Mouse (Mus musculus): ENCODE data around the gene Krt76. TPM values are rescaled to one million over a fixed set of nuclear protein-coding genes. Genes with fewer than 3 reads are reported as not detected.

The Krt76 gene
- total and polyA plus RNA-seq, 3 experiments = not detected

DNA sequence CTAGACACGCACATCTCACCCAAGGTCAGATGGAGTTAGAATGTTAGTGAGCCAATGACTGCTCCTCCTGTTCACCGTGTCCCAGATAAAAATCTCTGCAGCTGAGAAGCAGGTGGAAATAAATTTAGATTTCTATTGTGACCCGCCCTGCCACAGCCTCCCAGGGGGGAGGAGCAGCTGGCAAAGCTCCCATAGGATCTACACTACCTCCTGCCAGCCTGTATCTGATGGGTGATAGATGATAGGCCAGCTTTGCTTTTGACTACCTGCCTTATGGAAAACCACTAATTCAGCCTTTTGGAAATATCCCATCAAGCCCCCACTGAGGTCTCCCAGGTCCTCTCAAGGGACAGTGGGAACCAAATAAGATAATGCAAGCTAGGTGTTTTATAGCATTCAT, 37.0 kb downstream of the Krt76 start:
- Histone ChIP-seq H3K4me1 (ENCODE audit: control insufficient read depth in 1 of 2, insufficient read depth in 2 of 2) (peaks cover 0 to 10% of the 10 kb centered on the region in 2 experiments; a peak in 2 of 4 replicates), H3K36me3 (replicated peaks in 1 of 2; ENCODE audit: control insufficient read depth in 1 of 2, insufficient read depth in 1 of 2, low read length in 1 of 2) (no peaks in the 10 kb centered on the region), H3K79me2 (replicated peaks; ENCODE audit: control insufficient read depth, extremely low read depth, insufficient read depth, poor library complexity, severe bottlenecking) (no peaks in the 10 kb centered on the region), H3K9me3 (replicated peaks; ENCODE audit: low read length) (no peaks in the 10 kb centered on the region), H3K27me3 (replicated peaks) (peaks cover 97% of the 10 kb centered on the region), H3K9ac (ENCODE audit: insufficient read depth, low read depth) (no peak overlapping the region), H3K4me3 (replicated peaks in 1 of 3; ENCODE audit: low read depth in 2 of 3, low read length in 2 of 3, poor library complexity in 1 of 3) (no peak overlapping the region), H3K27ac (ENCODE audit: insufficient read depth, low read depth) (no peak overlapping the region), H3K4me2 (ENCODE audit: insufficient read depth, low read depth, poor library complexity, severe bottlenecking) (no peak overlapping the region)
- dilution Hi-C loops (cut with MboI; ENCODE audit: extremely low pct_ligation_motif_present, extremely low pct_unique_long_range_greater_than_20kb, low sequenced_read_pairs) = no loop called here
- in situ Hi-C loops (cut with MboI; ENCODE audit: low pct_ligation_motif_present, low pct_unique_long_range_greater_than_20kb, low sequenced_read_pairs) = no loop called here
- no peak for TF ChIP-seq JUND (conservative IDR thresholded peaks at IDR 0.05; ENCODE audit: low read depth, low read length)
- TF ChIP-seq ZMIZ1 (IDR thresholded peaks at IDR 0.05; ENCODE audit: low read depth, low read length) = no peak
- TF ChIP-seq MEF2A (IDR thresholded peaks at IDR 0.05; ENCODE audit: borderline replicate concordance, low read depth, low read length) = no peak
- TF ChIP-seq E2F4 (IDR thresholded peaks at IDR 0.05; ENCODE audit: insufficient replicate concordance, low read depth, low read length) = no peak
- no peak for TF ChIP-seq GABPA (IDR thresholded peaks at IDR 0.05; ENCODE audit: insufficient replicate concordance, low read depth, low read length)
- TF ChIP-seq POLR2A (IDR thresholded peaks at IDR 0.05; ENCODE audit: low read depth, low read length) = no peak
- no peak for TF ChIP-seq MAZ (IDR thresholded peaks at IDR 0.05; ENCODE audit: low read depth, low read length)
- TF ChIP-seq CTCF (conservative IDR thresholded peaks at IDR 0.05 in 1 of 2, IDR thresholded peaks at IDR 0.05 in 1 of 2; ENCODE audit: low read depth in 2 of 2, low read length in 2 of 2) = no peak
- no peak for TF ChIP-seq ZKSCAN1 (IDR thresholded peaks at IDR 0.05; ENCODE audit: borderline replicate concordance, low read depth, low read length)
- no peak for TF ChIP-seq KAT2A (IDR thresholded peaks at IDR 0.05; ENCODE audit: insufficient replicate concordance, low read length)
- no peak for TF ChIP-seq MYC (IDR thresholded peaks at IDR 0.05; ENCODE audit: low read depth, low read length)
- TF ChIP-seq USF1 (IDR thresholded peaks at IDR 0.05; ENCODE audit: low read depth, low read length) = no peak
- TF ChIP-seq MXI1 (IDR thresholded peaks at IDR 0.05; ENCODE audit: low read depth, low read length) = no peak
- no peak for DNase-seq (ENCODE audit: extremely low read depth)

DNA sequence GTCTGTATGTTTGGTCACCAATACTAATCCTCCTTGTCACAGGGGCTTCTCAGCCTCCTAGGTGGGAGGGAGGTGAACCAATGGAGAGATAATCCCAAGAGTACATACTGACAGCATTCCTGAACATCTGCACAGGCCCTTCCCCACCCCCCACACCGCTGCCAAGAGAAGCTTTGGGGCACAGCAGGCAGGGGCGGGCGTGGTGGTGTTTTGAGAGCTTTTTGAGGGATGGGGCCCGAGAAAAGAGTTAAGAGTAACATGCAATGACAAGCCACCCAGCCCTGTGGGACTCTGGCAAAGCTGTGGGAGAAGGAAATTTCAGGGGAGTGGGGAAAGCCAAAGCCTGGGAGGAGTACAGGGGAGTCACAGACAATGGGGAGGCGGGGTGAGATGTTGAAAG, 38.4 kb downstream of the Krt76 start:
- H3K27ac ChIP-seq (ENCODE audit: insufficient read depth, low read depth) = no peak overlapping the region
- H3K9me3 ChIP-seq (replicated peaks; ENCODE audit: low read length) = no peaks in the 10 kb centered on the region
- H3K4me3 ChIP-seq (replicated peaks in 1 of 3; ENCODE audit: low read depth in 2 of 3, low read length in 2 of 3, poor library complexity in 1 of 3) = no peak overlapping the region
- no peak for DNase-seq (ENCODE audit: extremely low read depth)
- no peaks in the 10 kb centered on the region for H3K79me2 ChIP-seq (replicated peaks; ENCODE audit: control insufficient read depth, extremely low read depth, insufficient read depth, poor library complexity, severe bottlenecking)
- H3K36me3 ChIP-seq (replicated peaks in 1 of 2; ENCODE audit: control insufficient read depth in 1 of 2, insufficient read depth in 1 of 2, low read length in 1 of 2) = no peaks in the 10 kb centered on the region
- no peak for TF ChIP-seq RAD21 (IDR thresholded peaks at IDR 0.05; ENCODE audit: low read depth, low read length)
- no peak for TF ChIP-seq ZNF384 (IDR thresholded peaks at IDR 0.05; ENCODE audit: low read depth, low read length)
- no peak for TF ChIP-seq MAX (IDR thresholded peaks at IDR 0.05; ENCODE audit: low read length)
- TF ChIP-seq MAFK (IDR thresholded peaks at IDR 0.05; ENCODE audit: insufficient replicate concordance, low read length) = no peak
- TF ChIP-seq MYC (IDR thresholded peaks at IDR 0.05; ENCODE audit: low read depth, low read length) = no peak
- no peak for TF ChIP-seq NELFE (IDR thresholded peaks at IDR 0.05; ENCODE audit: low read depth, low read length)
- TF ChIP-seq E2F4 (IDR thresholded peaks at IDR 0.05; ENCODE audit: insufficient replicate concordance, low read depth, low read length) = no peak
- no peak for TF ChIP-seq JUND (conservative IDR thresholded peaks at IDR 0.05; ENCODE audit: low read depth, low read length)
- no peak for TF ChIP-seq POLR2AphosphoS2 (IDR thresholded peaks at IDR 0.05; ENCODE audit: low read depth, low read length)
- TF ChIP-seq UBTF (IDR thresholded peaks at IDR 0.05; ENCODE audit: low read depth, low read length) = no peak
- TF ChIP-seq MXI1 (IDR thresholded peaks at IDR 0.05; ENCODE audit: low read depth, low read length) = no peak
- H3K4me1 ChIP-seq (ENCODE audit: control insufficient read depth in 1 of 2, insufficient read depth in 2 of 2) = peaks cover 0 to 8% of the 10 kb centered on the region in 2 experiments; a peak in 1 of 4 replicates
- in situ Hi-C loops (cut with MboI; ENCODE audit: low pct_ligation_motif_present, low pct_unique_long_range_greater_than_20kb, low sequenced_read_pairs) = no loop called here
- peaks cover 99% of the 10 kb centered on the region for H3K27me3 ChIP-seq (replicated peaks)
- dilution Hi-C loops (cut with MboI; ENCODE audit: extremely low pct_ligation_motif_present, extremely low pct_unique_long_range_greater_than_20kb, low sequenced_read_pairs) = no loop called here
- no peak overlapping the region for H3K9ac ChIP-seq (ENCODE audit: insufficient read depth, low read depth)
- H3K4me2 ChIP-seq (ENCODE audit: insufficient read depth, low read depth, poor library complexity, severe bottlenecking) = no peak overlapping the region
